Mouse (Mus musculus): Measurements from ENCODE around the gene Gab1.

Gene Gab1

GRCm38 (mm10) chr8:80880196-80881106, at the start of gene Gab1:
Gene Gab1, minus strand, starts transcription at chr8:80880519.
- DNase-seq (ENCODE audit: extremely low read depth, low read depth, low spot score): no peak

DNA sequence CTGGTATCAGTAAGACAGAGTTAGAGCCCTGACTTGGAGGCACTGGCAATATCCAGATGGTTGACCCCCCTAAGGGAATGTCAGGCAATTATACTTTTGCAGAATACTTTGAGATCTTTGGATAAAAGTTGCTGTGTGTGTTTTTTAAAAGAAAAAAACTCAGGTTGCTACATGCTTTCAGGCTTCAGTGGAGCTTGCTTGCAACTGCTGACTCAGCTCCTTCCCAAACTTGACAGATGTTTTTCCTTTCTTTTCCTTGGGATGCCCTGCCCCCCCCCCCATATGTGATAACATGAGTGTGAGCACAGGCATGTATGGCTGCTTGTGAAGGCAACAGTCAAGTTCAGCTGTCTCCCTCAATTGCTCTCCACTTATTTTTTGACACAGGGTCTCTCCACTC, 48.5 kb upstream of the Gab1 start:
- DNase-seq (ENCODE audit: extremely low read depth, low read depth, low spot score): no peak

- no peak for DNase-seq (ENCODE audit: extremely low read depth, low read depth, low spot score)
Measured at GRCm38 (mm10) chr8:80923794-80924316, 43.5 kb upstream of the Gab1 start.

- no peak for DNase-seq (ENCODE audit: extremely low read depth, low read depth, low spot score)
Measured at GRCm38 (mm10) chr8:80922642-80923041, 42.3 kb upstream of the Gab1 start.

GRCm38 (mm10) chr8:80919130-80919529, 38.8 kb upstream of the Gab1 start:
- no peak for DNase-seq (ENCODE audit: extremely low read depth, low read depth, low spot score)

- DNase-seq (ENCODE audit: extremely low read depth, low read depth, low spot score): no peak
Measured at GRCm38 (mm10) chr8:80918531-80918930, 38.2 kb upstream of the Gab1 start.

- DNase-seq (ENCODE audit: extremely low read depth, low read depth, low spot score): no peak
Measured at GRCm38 (mm10) chr8:80916463-80917235, 36.3 kb upstream of the Gab1 start.

- no peak for DNase-seq (ENCODE audit: extremely low read depth, low read depth, low spot score)
Measured at GRCm38 (mm10) chr8:80913016-80913748, 32.9 kb upstream of the Gab1 start.

DNA sequence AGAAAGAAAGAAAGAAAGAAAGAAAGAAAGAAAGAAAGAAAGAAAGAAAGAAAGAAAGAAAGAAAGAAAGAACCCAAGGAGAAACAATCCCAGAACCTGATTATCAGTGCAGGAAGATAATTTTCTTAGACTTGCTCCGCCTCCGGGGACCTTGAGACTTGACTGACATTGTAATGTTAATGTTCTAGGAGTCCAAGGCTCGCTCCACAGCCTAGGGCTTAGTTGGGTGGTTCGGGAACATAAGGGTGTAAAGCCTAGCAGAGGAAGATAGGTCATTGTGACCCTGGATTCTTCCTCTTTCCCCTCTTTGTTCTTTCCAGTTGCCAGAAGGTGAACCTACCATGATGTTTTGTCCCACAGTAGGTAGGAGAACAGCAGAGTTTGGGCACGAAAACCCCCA, 31.1 kb upstream of the Gab1 start:
- DNase-seq (ENCODE audit: extremely low read depth, low read depth, low spot score): no peak

- no peak for DNase-seq (ENCODE audit: extremely low read depth, low read depth, low spot score)
Measured at GRCm38 (mm10) chr8:80908262-80908907, 28.1 kb upstream of the Gab1 start.

- no peak for DNase-seq (ENCODE audit: extremely low read depth, low read depth, low spot score)
Measured at GRCm38 (mm10) chr8:80902354-80902753, 22.0 kb upstream of the Gab1 start.

- no peak for DNase-seq (ENCODE audit: extremely low read depth, low read depth, low spot score)
Measured at GRCm38 (mm10) chr8:80899364-80899763, 19.0 kb upstream of the Gab1 start.

- no peak for DNase-seq (ENCODE audit: extremely low read depth, low read depth, low spot score)
Measured at GRCm38 (mm10) chr8:80896026-80896425, 15.7 kb upstream of the Gab1 start.

- DNase-seq (ENCODE audit: extremely low read depth, low read depth, low spot score): no peak
Measured at GRCm38 (mm10) chr8:80895397-80895796, 15.1 kb upstream of the Gab1 start.

DNA sequence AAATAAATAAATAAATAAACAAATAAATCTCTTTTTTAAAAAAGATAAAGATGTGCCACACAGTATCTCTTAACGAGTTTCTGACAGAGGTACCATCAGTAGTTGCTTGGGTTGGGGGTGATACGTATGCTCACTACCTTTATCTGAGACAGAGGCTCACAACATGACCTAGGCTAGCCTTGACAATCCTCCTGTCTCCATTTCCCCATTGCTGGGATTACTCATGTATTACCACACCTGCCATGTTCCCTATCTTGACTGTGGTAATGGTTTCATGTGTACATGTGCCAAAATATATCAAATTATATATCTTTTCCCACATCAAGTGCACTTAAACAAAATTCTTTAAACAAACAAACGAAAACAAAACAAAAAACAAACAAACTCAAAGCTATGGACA, 14.2 kb upstream of the Gab1 start:
- DNase-seq (ENCODE audit: extremely low read depth, low read depth, low spot score): no peak

GRCm38 (mm10) chr8:80879426-80880195, 708 bp downstream of the Gab1 start:
- no peak for DNase-seq (ENCODE audit: extremely low read depth, low read depth, low spot score)

GRCm38 (mm10) chr8:80878801-80879425, 1.4 kb downstream of the Gab1 start:
- no peak for DNase-seq (ENCODE audit: extremely low read depth, low read depth, low spot score)

DNA sequence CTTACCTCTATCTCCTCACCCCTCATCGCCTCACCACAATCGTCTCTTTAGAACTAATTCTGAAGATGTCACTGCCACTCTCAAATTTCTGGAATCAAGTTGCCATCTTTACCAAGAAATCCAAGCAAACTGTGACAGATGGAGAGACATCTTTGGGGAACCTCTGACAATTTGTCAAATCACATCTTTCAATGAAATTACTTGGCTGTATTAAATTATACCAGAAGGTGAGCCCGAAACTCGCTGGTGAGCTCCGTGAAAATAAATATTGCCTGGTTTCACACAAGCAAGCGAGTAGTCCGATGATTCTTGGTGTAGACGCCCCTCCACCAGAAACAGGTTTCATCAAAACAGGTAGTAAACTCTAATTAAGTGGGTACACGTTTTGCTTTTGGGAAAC, 2.2 kb downstream of the Gab1 start:
- DNase-seq (ENCODE audit: extremely low read depth, low read depth, low spot score): no peak

DNA sequence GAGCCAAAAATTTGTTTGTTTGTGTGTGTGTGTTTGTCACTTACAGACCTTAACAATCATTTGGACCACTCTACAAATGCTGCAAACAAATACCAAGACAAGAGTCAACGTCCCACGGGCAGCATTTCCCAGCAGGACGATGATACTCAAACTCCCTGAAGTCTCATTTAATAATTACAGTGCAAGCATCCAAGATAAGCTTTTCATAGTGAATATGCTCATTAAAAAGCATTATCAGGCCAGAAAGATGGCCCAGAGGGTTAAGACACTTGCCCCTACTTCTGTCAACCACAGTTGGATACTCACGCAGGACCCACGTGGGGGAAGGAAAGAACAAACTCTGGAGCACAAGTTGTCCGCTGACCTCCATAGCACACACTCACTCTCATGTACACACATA, 4.8 kb downstream of the Gab1 start:
- no peak for DNase-seq (ENCODE audit: extremely low read depth, low read depth, low spot score)
